Mouse (Mus musculus): ENCODE results near the gene Stra6.

- TF ChIP-seq POLR2A (IDR thresholded peaks at IDR 0.05; ENCODE audit: low read depth, low read length) (no peak), CTCF (IDR thresholded peaks at IDR 0.05; ENCODE audit: borderline replicate concordance, insufficient read depth, low read length) (no peak)
Measured at GRCm38 (mm10) chr9:58196610-58197567, 133.3 kb downstream of the Stra6 start.
